In the genomic region with DNA sequence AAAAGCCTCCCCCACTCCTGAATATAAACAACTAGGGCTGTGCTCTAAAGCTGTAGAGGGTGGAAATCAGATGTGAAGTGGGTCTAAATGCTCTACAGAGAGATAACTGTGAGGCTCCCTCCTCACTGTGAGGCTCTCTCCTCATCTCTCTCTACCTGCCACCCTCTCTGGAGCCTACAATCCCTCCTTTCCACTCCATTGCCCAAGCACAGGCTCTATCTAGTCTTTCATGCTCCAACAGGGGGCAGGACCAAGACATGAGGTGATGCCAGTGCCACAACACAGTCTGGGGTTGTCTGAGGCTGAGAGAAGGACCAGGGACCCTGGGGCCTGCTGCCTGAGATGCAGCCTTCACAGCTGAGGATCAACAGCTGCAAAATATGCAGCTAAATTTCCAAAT, we compare ENCODE assay signal across 16 mouse cellular contexts. TPM values are rescaled to one million over a fixed set of nuclear protein-coding genes. Genes with fewer than 3 reads are reported as not detected.
A peak's percentile ranks its signal among the peaks of the same experiment; 100 is the strongest.
DNase-seq lines count a peak whose midpoint lies in the region; ATAC-seq and TF ChIP-seq lines count a peak whose summit lies in the region.
"Had no signal": no experiment of that assay in that cellular context is flagged by ENCODE, and none has a peak within 500 bp of the region (broad histone marks: within the 10 kb centered on the region; RNA-seq: fewer than 3 reads in every experiment).

No protein-coding gene starts in this region.

- H3K4me1 ChIP-seq in kidney, embryonic 15.5 days, result no peaks in the 10 kb centered on the region
- no peaks in the 10 kb centered on the region for H3K4me1 ChIP-seq in forebrain, embryonic 15.5 days
- no peaks in the 10 kb centered on the region for H3K4me1 ChIP-seq in neural tube, embryonic 13.5 days (replicated peaks)
- H3K4me1 ChIP-seq in intestine, postnatal 0 days (replicated peaks; ENCODE audit: control insufficient read depth, insufficient read depth, low read length), result no peaks in the 10 kb centered on the region
- H3K4me1 ChIP-seq: embryonic facial prominence, embryonic 12.5 days; limb, embryonic 13.5 days had no signal

- H3K27ac ChIP-seq in kidney, embryonic 15.5 days, result no peak overlapping the region
- H3K27ac ChIP-seq in forebrain, embryonic 15.5 days (replicated peaks), result peak overlapping the region; percentile 59; the same call in 1 of the 2 replicates
- peak overlapping the region; percentile 18; the same call in 1 of the 2 replicates for H3K27ac ChIP-seq in neural tube, embryonic 13.5 days (replicated peaks)
- H3K27ac ChIP-seq in intestine, postnatal 0 days (ENCODE audit: low read depth, low read length), result no peak overlapping the region
- H3K27ac ChIP-seq: embryonic facial prominence, embryonic 12.5 days; heart, adult 2 months; limb, embryonic 13.5 days had no signal

- no peaks in the 10 kb centered on the region for H3K27me3 ChIP-seq in kidney, embryonic 15.5 days
- no peaks in the 10 kb centered on the region for H3K27me3 ChIP-seq in forebrain, embryonic 15.5 days
- no peaks in the 10 kb centered on the region for H3K27me3 ChIP-seq in neural tube, embryonic 13.5 days
- no peaks in the 10 kb centered on the region for H3K27me3 ChIP-seq in intestine, postnatal 0 days (replicated peaks; ENCODE audit: control insufficient read depth, insufficient read depth, low read length)
- H3K27me3 ChIP-seq: embryonic facial prominence, embryonic 12.5 days; limb, embryonic 13.5 days had no signal

- DNase-seq in kidney, adult 11 months, result no peak
- DNase-seq in mesoderm, embryonic 11.5 days (ENCODE audit: low read depth, low spot score), result peak; percentile 0
- DNase-seq in spleen, postnatal 36 days (ENCODE audit: low spot score in 2 of 2), result no peak
- DNase-seq in adrenal gland, adult (ENCODE audit: inconsistent age in 2 of 2, low spot score in 1 of 2), result no peak
- DNase-seq: cerebellum, adult 11-12 months; cerebellum, postnatal 36 days; heart, adult 2 months; kidney, adult 18-20 months; right cerebral cortex, postnatal 14 days had no signal

- TF ChIP-seq CTCF in intestine, postnatal 0 days (IDR thresholded peaks at IDR 0.05; ENCODE audit: low read depth), result no peak

- H3K36me3 ChIP-seq in kidney, embryonic 15.5 days, result no peaks in the 10 kb centered on the region
- no peaks in the 10 kb centered on the region for H3K36me3 ChIP-seq in forebrain, embryonic 15.5 days
- no peaks in the 10 kb centered on the region for H3K36me3 ChIP-seq in neural tube, embryonic 13.5 days
- H3K36me3 ChIP-seq in intestine, postnatal 0 days (ENCODE audit: control insufficient read depth, insufficient read depth), result no peaks in the 10 kb centered on the region
- H3K36me3 ChIP-seq: embryonic facial prominence, embryonic 12.5 days; limb, embryonic 13.5 days had no signal

- 0 out of 2 replicates have a peak, but pooled peaks have one; percentile 18 for ATAC-seq in kidney, embryonic 15.5 days (replicated peaks; ENCODE audit: low FRiP score)
- ATAC-seq in forebrain, embryonic 15.5 days (replicated peaks), result peak; percentile 41; the same call in 1 of the 2 replicates
- ATAC-seq in neural tube, embryonic 13.5 days (ENCODE audit: low read depth), result peak; percentile 82; the same call in 1 of the 2 replicates
- no peak for ATAC-seq in intestine, postnatal 0 days

- H3K4me3 ChIP-seq in kidney, embryonic 15.5 days (replicated peaks), result no peak overlapping the region
- no peak overlapping the region for H3K4me3 ChIP-seq in forebrain, embryonic 15.5 days
- H3K4me3 ChIP-seq in neural tube, embryonic 13.5 days, result no peak overlapping the region
- no peak overlapping the region for H3K4me3 ChIP-seq in intestine, postnatal 0 days (ENCODE audit: low read depth, low read length)
- H3K4me3 ChIP-seq: embryonic facial prominence, embryonic 12.5 days; heart, adult 2 months; limb, embryonic 13.5 days had no signal

- H3K9ac ChIP-seq in kidney, embryonic 15.5 days, result no peak overlapping the region
- no peak overlapping the region for H3K9ac ChIP-seq in forebrain, embryonic 15.5 days (replicated peaks)
- no peak overlapping the region for H3K9ac ChIP-seq in neural tube, embryonic 13.5 days
- H3K9ac ChIP-seq in intestine, postnatal 0 days (ENCODE audit: low read depth, low read length), result no peak overlapping the region
- H3K9ac ChIP-seq: embryonic facial prominence, embryonic 12.5 days; limb, embryonic 13.5 days had no signal

- no peaks in the 10 kb centered on the region for H3K9me3 ChIP-seq in kidney, embryonic 15.5 days (replicated peaks)
- no peaks in the 10 kb centered on the region for H3K9me3 ChIP-seq in forebrain, embryonic 15.5 days
- H3K9me3 ChIP-seq in neural tube, embryonic 13.5 days, result no peaks in the 10 kb centered on the region
- H3K9me3 ChIP-seq in intestine, postnatal 0 days (ENCODE audit: control insufficient read depth), result no peaks in the 10 kb centered on the region
- H3K9me3 ChIP-seq: embryonic facial prominence, embryonic 12.5 days; limb, embryonic 13.5 days had no signal

- no peak overlapping the region for H3K4me2 ChIP-seq in kidney, embryonic 15.5 days
- no peak overlapping the region for H3K4me2 ChIP-seq in forebrain, embryonic 15.5 days (replicated peaks)
- no peak overlapping the region for H3K4me2 ChIP-seq in neural tube, embryonic 13.5 days
- no peak overlapping the region for H3K4me2 ChIP-seq in intestine, postnatal 0 days (replicated peaks; ENCODE audit: low read depth)
- H3K4me2 ChIP-seq: embryonic facial prominence, embryonic 12.5 days; limb, embryonic 13.5 days had no signal

RNA-seq across cellular contexts. Expression of a gene that starts 25.2 kb away (rescaled TPM):
- 9.9 and 10.0 TPM in 2 replicates for polyA plus RNA-seq in kidney, embryonic 15.5 days (2015; fragmentation: Nextera tagmentation; extraction: Ambion mirVana)
- 9.1 and 10.6 TPM in 2 replicates for polyA plus RNA-seq in forebrain, embryonic 15.5 days (2015; fragmentation: Nextera tagmentation; extraction: Ambion mirVana)
- 8.6 and 8.9 TPM in 2 replicates for polyA plus RNA-seq in neural tube, embryonic 13.5 days (2015; fragmentation: Nextera tagmentation; extraction: Ambion mirVana)
- polyA plus RNA-seq in intestine, postnatal 0 days (2015; fragmentation: Nextera tagmentation; extraction: Ambion mirVana), result not detected in 2 replicates

RNA-seq across cellular contexts. Expression of a gene that starts 54.0 kb away (rescaled TPM):
- polyA plus RNA-seq in kidney, embryonic 15.5 days (2015; fragmentation: Nextera tagmentation; extraction: Ambion mirVana), result not detected in 2 replicates
- 0.19 and 0.23 TPM in 2 replicates for polyA plus RNA-seq in forebrain, embryonic 15.5 days (2015; fragmentation: Nextera tagmentation; extraction: Ambion mirVana)
- polyA plus RNA-seq in neural tube, embryonic 13.5 days (2015; fragmentation: Nextera tagmentation; extraction: Ambion mirVana), result 0.06 TPM in 1 of 2 replicates, not detected in the other
- polyA plus RNA-seq in intestine, postnatal 0 days (2015; fragmentation: Nextera tagmentation; extraction: Ambion mirVana), result not detected in 2 replicates
- polyA plus RNA-seq: embryonic facial prominence, embryonic 12.5 days; heart, adult 2 months; limb, embryonic 13.5 days; liver, embryonic 16.5 days had no signal

Comparison
In these comparisons a context has a peak if more than half of its experiments do, and no peak if none do; other contexts are left out.
1. H3K27ac ChIP-seq: peak in forebrain, embryonic 15.5 days (single experiment) and neural tube, embryonic 13.5 days (single experiment); none in kidney, embryonic 15.5 days (single experiment) and intestine, postnatal 0 days (single experiment).